Mouse (Mus musculus) intestine, postnatal 0 days (tissue): ENCODE data around the gene Ccdc85c. TPM values are rescaled to one million over a fixed set of nuclear protein-coding genes. Genes with fewer than 3 reads are reported as not detected.

Source experiments
- ATAC-seq: fragments of 200-750 bp; cut with Nextera tagmentation; 2 replicates; pipeline ENCODE4 v1.8.0; 2017; ENCODE audit warnings: mild to moderate bottlenecking, moderate TSS enrichment, moderate library complexity
- H3K27ac ChIP-seq: fragments of 300-500 bp; sonication (generic); 2 replicates; pipeline ENCODE4 v1.5.1; 2014; ENCODE audit warnings: mild to moderate bottlenecking, low read depth, low read length, moderate library complexity
- H3K27me3 ChIP-seq: fragments of 300-500 bp; sonication (generic); replicated peaks from 2 replicates; pipeline ENCODE4 v1.6.1; 2014; ENCODE audit warnings: low read length, mixed read lengths; ENCODE audit not compliant: control insufficient read depth, insufficient read depth
- H3K36me3 ChIP-seq: fragments of 300-500 bp; sonication (generic); 2 replicates; pipeline ENCODE4 v1.6.1; 2014; ENCODE audit warnings: mild to moderate bottlenecking, moderate library complexity; ENCODE audit not compliant: control insufficient read depth, insufficient read depth
- H3K4me1 ChIP-seq: fragments of 300-500 bp; sonication (generic); replicated peaks from 2 replicates; pipeline ENCODE4 v1.6.1; 2014; ENCODE audit warnings: antibody characterized with exemption, low read length, mixed read lengths; ENCODE audit not compliant: control insufficient read depth, insufficient read depth
- H3K4me2 ChIP-seq: fragments of 300-500 bp; sonication (generic); replicated peaks from 2 replicates; pipeline ENCODE4 v1.6.1; 2014; ENCODE audit warnings: low read depth, mild to moderate bottlenecking, moderate library complexity
- H3K4me3 ChIP-seq: fragments of 300-500 bp; sonication (generic); 2 replicates; pipeline ENCODE4 v1.5.1; 2014; ENCODE audit warnings: low read depth, low read length
- H3K9ac ChIP-seq: fragments of 300-500 bp; sonication (generic); 2 replicates; pipeline ENCODE4 v1.6.1; 2014; ENCODE audit warnings: mild to moderate bottlenecking, low read depth, low read length
- H3K9me3 ChIP-seq: fragments of 300-500 bp; sonication (generic); 2 replicates; pipeline ENCODE4 v1.6.1; 2016; ENCODE audit warnings: mixed run types; ENCODE audit not compliant: control insufficient read depth
- CTCF ChIP-seq: sonication (generic); IDR thresholded peaks from 2 replicates; pipeline ENCODE4 v1.5.1; 2016; ENCODE audit warnings: low read depth, mild to moderate bottlenecking, control low read depth, antibody characterized with exemption, moderate library complexity
- WGBS: fragments of 180-500 bp; shearing (Covaris S2); extraction: QIAGEN DNeasy Blood & Tissue Kit; methylation state at CpG from one replicate; pipeline ENCODE4 v1.1.7; 2014; 5-methylcytosine and 5-hydroxymethylcytosine counted together
- polyA plus RNA-seq: library from polyadenylated mRNA; unstranded; fragments of >200 nt; fragmentation: Nextera tagmentation; extraction: Ambion mirVana; gene quantifications from 2 replicates; pipeline ENCODE4 v1.2.1, GENCODE M21; 2015

Ccdc85c gene
- polyA plus RNA-seq, 1 experiment from 2014 or later = 10.1 TPM

DNA sequence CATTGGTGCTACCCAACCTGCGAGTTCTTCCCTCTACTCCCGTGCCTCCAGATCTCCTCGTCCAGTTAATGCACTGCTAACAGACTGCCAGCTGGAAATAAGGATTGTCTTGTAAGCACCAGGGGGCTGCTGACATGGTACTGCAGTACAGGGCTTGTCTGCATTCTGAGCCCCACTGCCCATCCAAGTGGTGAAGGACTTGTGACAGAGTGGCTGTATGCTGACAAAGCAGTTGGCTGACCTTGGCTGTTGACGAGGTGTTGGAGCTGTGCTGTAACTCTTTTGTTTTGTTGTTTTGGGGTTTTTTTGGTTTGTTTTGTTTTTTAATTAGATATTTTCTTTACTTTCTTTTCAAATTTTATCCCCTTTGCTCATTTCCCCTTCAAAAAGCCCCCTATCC is 76.8 kb downstream of the Ccdc85c start:
- H3K9ac ChIP-seq = no peak overlapping the region
- H3K27me3 ChIP-seq = no peaks in the 10 kb centered on the region
- peaks cover 90% of the 10 kb centered on the region for H3K36me3 ChIP-seq
- no peak overlapping the region for H3K4me3 ChIP-seq
- H3K4me2 ChIP-seq = no peak overlapping the region
- no peak overlapping the region for H3K27ac ChIP-seq
- H3K4me1 ChIP-seq = no peaks in the 10 kb centered on the region
- H3K9me3 ChIP-seq = no peaks in the 10 kb centered on the region
- ATAC-seq = no peak
- no peak for TF ChIP-seq CTCF
- WGBS = 86% methylated on average over 4 of the region's 4 CpGs

DNA sequence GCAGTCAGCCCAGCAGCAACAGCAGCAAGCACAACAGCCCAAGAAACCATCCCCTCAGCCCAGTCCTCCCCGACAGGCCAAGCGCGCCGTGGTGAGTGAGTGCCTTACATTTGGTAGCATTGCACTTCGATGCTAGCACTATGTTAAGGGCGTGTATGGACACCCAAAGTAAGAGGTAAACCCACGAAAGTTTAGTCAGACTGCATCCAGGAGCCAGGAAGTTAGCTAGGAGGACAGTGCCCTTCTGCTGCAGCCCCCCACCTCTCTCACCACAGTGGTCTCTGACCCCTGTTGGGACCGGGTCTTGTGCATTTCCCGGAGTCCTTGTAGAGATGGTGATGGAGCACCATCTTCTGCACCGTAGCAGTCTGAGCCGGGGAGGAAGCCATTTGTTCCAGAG is 79.5 kb downstream of the Ccdc85c start:
- Histone ChIP-seq H3K9ac (no peak overlapping the region), H3K4me3 (no peak overlapping the region), H3K4me2 (no peak overlapping the region), H3K27ac (0 out of 2 replicates have a peak overlapping the region, but pooled peaks have one; percentile 15), H3K4me1 (no peaks in the 10 kb centered on the region), H3K36me3 (peaks cover 91% of the 10 kb centered on the region), H3K27me3 (no peaks in the 10 kb centered on the region), H3K9me3 (no peaks in the 10 kb centered on the region)
- no peak for ATAC-seq
- WGBS = 94% methylated on average over 11 of the region's 11 CpGs
- no peak for TF ChIP-seq CTCF

DNA sequence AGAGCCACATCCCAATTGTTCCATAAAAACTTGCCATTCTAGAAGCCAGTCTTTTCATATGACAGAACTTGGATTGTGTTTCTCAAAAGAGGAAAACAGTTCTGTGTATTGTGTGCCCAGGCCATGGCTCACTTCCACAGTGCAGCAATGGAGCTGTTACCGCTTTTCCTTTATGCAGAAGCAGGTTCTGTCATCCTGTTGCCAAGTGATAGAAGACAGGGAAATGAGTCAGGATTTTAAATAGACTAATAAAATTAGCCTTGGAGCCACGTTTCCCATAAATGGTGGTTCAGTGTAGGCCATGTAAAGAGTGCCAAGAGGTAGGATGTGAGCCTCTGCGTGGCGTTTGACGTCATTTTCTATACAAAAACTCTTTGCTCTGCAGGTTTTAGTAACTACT is 81.3 kb downstream of the Ccdc85c start:
- Histone ChIP-seq H3K27me3 (no peaks in the 10 kb centered on the region), H3K36me3 (peaks cover 90% of the 10 kb centered on the region), H3K27ac (no peak overlapping the region), H3K4me2 (no peak overlapping the region), H3K4me3 (no peak overlapping the region), H3K9me3 (no peaks in the 10 kb centered on the region), H3K4me1 (no peaks in the 10 kb centered on the region), H3K9ac (no peak overlapping the region)
- WGBS = 78% methylated on average over 5 of the region's 5 CpGs
- TF ChIP-seq CTCF = no peak
- ATAC-seq = no peak

- Histone ChIP-seq H3K27ac (no peak overlapping the region), H3K9me3 (no peaks in the 10 kb centered on the region), H3K4me2 (no peak overlapping the region), H3K27me3 (no peaks in the 10 kb centered on the region), H3K4me3 (no peak overlapping the region), H3K4me1 (no peaks in the 10 kb centered on the region), H3K9ac (no peak overlapping the region), H3K36me3 (peaks cover 79% of the 10 kb centered on the region)
- ATAC-seq = no peak
- peak; percentile 41 for TF ChIP-seq CTCF
- WGBS = 91% methylated on average over 6 of the region's 6 CpGs
Measured at GRCm38 (mm10) chr12:108187541-108188091, 87.6 kb downstream of the Ccdc85c start.

DNA sequence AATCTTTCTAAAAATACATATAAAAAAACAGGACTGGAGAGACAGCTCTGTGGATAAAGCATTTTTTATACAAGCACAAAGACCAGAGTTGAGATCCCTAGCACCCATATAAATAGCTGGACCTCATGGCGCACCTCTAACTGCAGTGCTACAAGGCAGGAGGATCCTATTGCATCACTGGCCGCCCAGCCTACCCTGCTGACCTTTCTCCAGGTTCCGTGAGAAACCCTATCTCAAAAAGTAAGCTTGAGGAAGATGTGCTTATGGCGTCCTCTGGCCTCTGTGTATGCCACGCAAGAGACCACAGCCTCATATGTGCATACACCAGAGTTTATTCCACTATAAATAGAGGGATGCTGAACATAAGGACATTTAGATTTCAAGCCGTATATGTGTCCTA is 93.5 kb downstream of the Ccdc85c start:
- peaks cover 33% of the 10 kb centered on the region for H3K36me3 ChIP-seq
- H3K27ac ChIP-seq = no peak overlapping the region
- no peaks in the 10 kb centered on the region for H3K27me3 ChIP-seq
- no peak overlapping the region for H3K4me2 ChIP-seq
- no peak overlapping the region for H3K9ac ChIP-seq
- 87% methylated on average over 6 of the region's 6 CpGs for WGBS
- H3K4me3 ChIP-seq = no peak overlapping the region
- TF ChIP-seq CTCF = no peak
- ATAC-seq = no peak
- H3K9me3 ChIP-seq = no peaks in the 10 kb centered on the region
- no peaks in the 10 kb centered on the region for H3K4me1 ChIP-seq

DNA sequence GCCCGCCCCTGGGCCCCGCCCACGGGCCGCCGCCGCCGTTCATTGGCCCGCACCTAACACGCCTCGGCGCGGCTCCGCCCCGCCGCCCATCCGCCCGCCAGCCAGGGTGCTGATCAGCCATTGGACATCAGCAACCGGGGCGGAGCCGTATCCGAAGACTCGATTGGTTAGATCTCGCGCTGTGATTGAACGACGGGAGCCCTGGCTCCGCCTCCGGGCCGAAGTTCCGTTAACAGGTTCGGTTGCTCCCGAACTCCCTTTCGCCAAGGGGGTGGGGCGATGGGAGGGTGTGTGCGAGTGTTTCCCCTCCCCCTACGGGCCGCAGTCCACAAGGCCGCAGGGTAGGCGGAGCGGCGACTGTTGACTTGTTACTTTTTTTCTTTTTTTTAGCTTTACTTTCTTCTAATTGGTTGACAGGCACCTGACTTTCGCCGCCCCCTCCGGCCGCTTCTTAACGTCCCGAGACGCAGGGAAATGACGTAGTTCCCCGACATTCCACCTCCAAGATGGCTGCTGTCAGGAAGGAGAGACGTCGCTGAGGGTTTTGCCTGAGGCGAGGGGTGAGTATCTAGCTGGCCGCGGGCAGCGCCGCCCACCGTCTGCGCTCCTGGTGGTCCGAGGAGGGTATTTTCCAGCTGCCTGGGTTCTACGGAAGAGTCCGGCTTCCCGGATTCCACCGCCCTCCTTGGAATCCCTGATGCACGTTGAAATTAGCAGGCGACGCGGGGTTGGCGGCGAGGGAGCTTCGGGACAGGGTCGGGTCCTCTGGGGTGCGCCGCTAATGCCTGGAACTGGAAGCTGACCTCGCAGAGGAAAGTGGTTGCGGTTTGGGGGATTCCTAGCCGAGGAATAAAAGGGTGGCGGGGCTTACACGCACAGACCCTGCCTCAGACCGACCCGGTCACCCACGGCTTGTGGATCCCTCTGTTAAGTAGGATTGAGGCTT is 95.6 kb downstream of the Ccdc85c start, which contains the start of gene Ccnk:
Gene Ccnk, plus strand, starts transcription at position 259 of the 946 bp plus-strand sequence.
- no peaks in the 10 kb centered on the region for H3K27me3 ChIP-seq
- peak; percentile 96 for ATAC-seq
- peak within 1 kb of the TSS; percentile 98 for H3K9ac ChIP-seq
- peak within 1 kb of the TSS; percentile 99 for H3K27ac ChIP-seq
- no peaks in the 10 kb centered on the region for H3K9me3 ChIP-seq
- peak within 1 kb of the TSS; percentile 93 for H3K4me2 ChIP-seq
- peak within 1 kb of the TSS; percentile 97 for H3K4me3 ChIP-seq
- H3K36me3 ChIP-seq = peaks cover 17% of the 10 kb centered on the region
- WGBS = under 1% methylated on average over 78 of the region's 82 CpGs
- TF ChIP-seq CTCF = peak; percentile 53
- 0 out of 2 replicates have a peak, but pooled peaks cover 2% of the 10 kb centered on the region for H3K4me1 ChIP-seq
